Mouse (Mus musculus) limb, embryonic 10.5 days (tissue): Measurements from ENCODE around the gene Mrgprg. TPM values are rescaled to one million over a fixed set of nuclear protein-coding genes. Genes with fewer than 3 reads are reported as not detected.

Experiments
- DNase-seq: peaks from one replicate; pipeline ENCODE4 v3.0.0-alpha.2; 2017; ENCODE audit warnings: low spot score
- H3K27ac ChIP-seq: fragments of 300-500 bp; sonication (generic); 2 replicates; pipeline ENCODE4 v1.5.1; 2016; ENCODE audit warnings: mild to moderate bottlenecking
- H3K27me3 ChIP-seq: fragments of 300-500 bp; sonication (generic); 2 replicates; pipeline ENCODE4 v1.6.1; 2016; ENCODE audit warnings: low read depth, mild to moderate bottlenecking; ENCODE audit not compliant: poor library complexity, severe bottlenecking
- H3K36me3 ChIP-seq: fragments of 300-500 bp; sonication (generic); 2 replicates; pipeline ENCODE4 v1.6.1; 2016; ENCODE audit warnings: mild to moderate bottlenecking, moderate library complexity
- H3K4me1 ChIP-seq: fragments of 300-500 bp; sonication (generic); 2 replicates; pipeline ENCODE4 v1.6.1; 2016
- H3K4me3 ChIP-seq: fragments of 300-500 bp; sonication (generic); 2 replicates; pipeline ENCODE4 v1.5.1; 2016; ENCODE audit warnings: mild to moderate bottlenecking, moderate library complexity
- H3K9me3 ChIP-seq: fragments of 300-500 bp; sonication (generic); replicated peaks from 2 replicates; pipeline ENCODE4 v1.6.1; 2016; ENCODE audit warnings: mild to moderate bottlenecking
- WGBS: fragments of 180-500 bp; shearing (Covaris S2); methylation state at CpG from one replicate; pipeline ENCODE4 v1.1.7; 2016; 5-methylcytosine and 5-hydroxymethylcytosine counted together
- polyA plus RNA-seq: library from polyadenylated mRNA; unstranded; fragments of >200 nt; fragmentation: Nextera tagmentation; extraction: Ambion mirVana; gene quantifications from 2 replicates; pipeline ENCODE4 v1.2.1, GENCODE M21; 2016

The Mrgprg gene
- polyA plus RNA-seq, 1 experiment from 2014 or later, result not detected

DNA sequence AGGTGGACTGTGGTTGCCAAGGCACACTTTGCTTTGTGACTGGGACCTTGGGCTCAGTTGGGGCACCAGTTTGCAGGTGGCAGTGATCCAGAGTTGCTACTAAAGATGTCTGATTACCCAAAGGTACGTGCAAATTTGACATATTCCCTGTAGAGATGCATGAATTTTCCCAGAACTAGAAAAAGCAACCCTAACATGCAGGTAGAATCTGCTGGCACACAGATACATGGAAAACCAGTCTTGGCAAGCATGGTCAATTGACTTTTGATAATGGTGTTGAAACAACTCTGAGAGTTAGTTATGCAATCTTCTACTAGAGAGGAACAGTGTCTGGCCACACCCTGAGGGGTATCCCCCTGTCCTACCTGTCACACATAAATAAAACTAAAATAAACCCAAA, 15.4 kb downstream of the Mrgprg start:
- no peak for DNase-seq
- peaks cover 36% of the 10 kb centered on the region for H3K27me3 ChIP-seq
- no peaks in the 10 kb centered on the region for H3K36me3 ChIP-seq
- H3K9me3 ChIP-seq, result no peaks in the 10 kb centered on the region
- H3K27ac ChIP-seq, result no peak overlapping the region
- no peak overlapping the region for H3K4me3 ChIP-seq
- 76% methylated on average over 1 of the region's 1 CpGs for WGBS
- peaks cover 17% of the 10 kb centered on the region for H3K4me1 ChIP-seq

- H3K27me3 ChIP-seq, result peaks cover 14% of the 10 kb centered on the region
- H3K36me3 ChIP-seq, result no peaks in the 10 kb centered on the region
- 73% methylated on average over 3 of the region's 3 CpGs for WGBS
- H3K4me3 ChIP-seq, result no peak overlapping the region
- no peaks in the 10 kb centered on the region for H3K9me3 ChIP-seq
- no peak for DNase-seq
- H3K4me1 ChIP-seq, result peaks cover 12% of the 10 kb centered on the region
- peak overlapping the region; percentile 76; the same call in 1 of the 2 replicates for H3K27ac ChIP-seq
Measured at GRCm38 (mm10) chr7:143749045-143749444, 17.7 kb downstream of the Mrgprg start.

- H3K27me3 ChIP-seq, result peaks cover 13% of the 10 kb centered on the region
- DNase-seq, result peak; percentile 92
- H3K4me3 ChIP-seq, result peak overlapping the region; percentile 39
- no peaks in the 10 kb centered on the region for H3K36me3 ChIP-seq
- no peaks in the 10 kb centered on the region for H3K9me3 ChIP-seq
- peak overlapping the region; percentile 76 for H3K27ac ChIP-seq
- peaks cover 12% of the 10 kb centered on the region for H3K4me1 ChIP-seq
- 4% methylated on average over 16 of the region's 16 CpGs for WGBS
Measured at GRCm38 (mm10) chr7:143748041-143748868, 18.5 kb downstream of the Mrgprg start.

GRCm38 (mm10) chr7:143740653-143741052, 26.1 kb downstream of the Mrgprg start:
- Histone ChIP-seq H3K9me3 (no peaks in the 10 kb centered on the region), H3K27me3 (peaks cover 24% of the 10 kb centered on the region), H3K36me3 (no peaks in the 10 kb centered on the region), H3K4me3 (peak overlapping the region; percentile 75), H3K27ac (peak overlapping the region; percentile 88), H3K4me1 (peaks cover 34% of the 10 kb centered on the region)
- 13% methylated on average over 2 of the region's 2 CpGs for WGBS
- no peak for DNase-seq

DNA sequence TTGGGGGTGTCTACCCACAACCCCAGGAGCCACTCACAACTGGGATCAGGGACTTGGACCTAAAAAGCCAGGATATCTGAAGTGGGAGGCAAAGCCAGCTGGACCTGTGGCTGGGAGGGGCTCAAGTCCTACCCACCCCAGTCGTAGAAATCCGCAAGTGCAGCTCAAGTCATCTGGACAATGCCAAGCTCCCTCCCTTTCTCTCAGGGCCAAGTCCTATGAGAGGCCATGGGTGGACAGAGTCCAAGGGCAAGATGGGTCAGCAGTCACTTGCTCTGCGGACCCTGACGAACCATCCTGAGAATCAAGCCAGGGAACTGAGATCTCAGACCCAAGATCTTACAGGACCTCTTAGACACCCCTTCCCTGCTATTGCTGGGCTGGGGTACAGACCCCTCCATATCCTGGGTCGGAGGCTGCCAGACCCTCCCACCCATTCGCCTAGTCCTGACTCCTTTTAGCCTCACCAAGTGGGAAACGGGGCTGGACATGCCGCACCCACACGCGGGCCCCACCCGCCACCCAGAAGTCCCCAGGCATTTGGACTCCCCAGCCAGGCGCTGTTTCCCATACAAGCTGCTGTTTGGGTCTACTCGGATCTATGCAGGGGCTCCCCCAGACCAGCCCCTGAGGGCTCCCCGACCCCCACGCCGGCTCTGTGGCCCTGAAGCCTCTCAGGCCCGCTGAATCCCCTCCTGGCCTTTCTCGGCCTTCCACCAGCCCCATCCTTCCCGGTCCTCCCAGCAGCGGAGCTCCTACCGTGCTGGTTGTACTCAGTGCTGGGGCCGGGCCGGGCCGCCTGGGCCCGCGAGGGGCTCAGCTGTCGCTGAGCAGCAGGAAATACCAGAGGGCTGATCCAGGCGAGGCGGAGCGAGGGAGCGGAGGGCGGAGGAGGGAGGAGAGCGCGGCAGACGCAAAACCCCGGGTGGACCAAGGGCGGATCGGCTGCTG, 27.0 kb downstream of the Mrgprg start:
- no peaks in the 10 kb centered on the region for H3K36me3 ChIP-seq
- no peaks in the 10 kb centered on the region for H3K9me3 ChIP-seq
- H3K4me3 ChIP-seq, result peak overlapping the region; percentile 75
- DNase-seq, result peak; percentile 87
- 3% methylated on average over 38 of the region's 38 CpGs for WGBS
- H3K27ac ChIP-seq, result peak overlapping the region; percentile 88
- H3K27me3 ChIP-seq, result peaks cover 24% of the 10 kb centered on the region
- peaks cover 34% of the 10 kb centered on the region for H3K4me1 ChIP-seq

DNA sequence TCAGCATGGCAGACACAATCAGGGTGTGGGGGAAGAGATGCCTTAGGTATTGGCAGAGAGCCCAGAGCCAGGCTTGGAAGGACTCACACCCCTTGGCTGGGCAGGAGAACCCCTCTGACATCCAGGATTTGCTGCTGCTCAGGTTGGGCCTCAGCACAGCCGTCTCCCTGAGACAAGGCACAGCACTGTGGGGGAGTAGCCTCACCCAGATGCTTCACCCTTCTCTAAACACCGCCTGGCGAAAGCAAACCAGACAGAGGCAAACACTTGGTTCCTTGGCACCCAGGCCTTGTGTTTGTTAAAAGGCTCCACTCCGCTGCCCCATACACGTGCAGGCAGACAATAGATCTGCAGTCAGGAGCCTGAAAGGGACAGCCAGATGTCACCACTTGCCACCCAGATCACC, 28.2 kb downstream of the Mrgprg start:
- Histone ChIP-seq H3K36me3 (0 out of 2 replicates have a peak, but pooled peaks cover 3% of the 10 kb centered on the region), H3K27ac (peak overlapping the region; percentile 88; the same call in 1 of the 2 replicates), H3K4me3 (0 out of 2 replicates have a peak overlapping the region, but pooled peaks have one; percentile 75), H3K9me3 (no peaks in the 10 kb centered on the region), H3K4me1 (peaks cover 34% of the 10 kb centered on the region), H3K27me3 (peaks cover 24% of the 10 kb centered on the region)
- DNase-seq, result no peak
- 47% methylated on average over 5 of the region's 5 CpGs for WGBS

GRCm38 (mm10) chr7:143738194-143738593, 28.6 kb downstream of the Mrgprg start:
- Histone ChIP-seq H3K4me1 (peaks cover 34% of the 10 kb centered on the region), H3K4me3 (no peak overlapping the region), H3K36me3 (0 out of 2 replicates have a peak, but pooled peaks cover 3% of the 10 kb centered on the region), H3K27ac (peak overlapping the region; percentile 88; the same call in 1 of the 2 replicates), H3K27me3 (peaks cover 24% of the 10 kb centered on the region), H3K9me3 (no peaks in the 10 kb centered on the region)
- DNase-seq, result no peak
- 78% methylated on average over 6 of the region's 6 CpGs for WGBS

DNA sequence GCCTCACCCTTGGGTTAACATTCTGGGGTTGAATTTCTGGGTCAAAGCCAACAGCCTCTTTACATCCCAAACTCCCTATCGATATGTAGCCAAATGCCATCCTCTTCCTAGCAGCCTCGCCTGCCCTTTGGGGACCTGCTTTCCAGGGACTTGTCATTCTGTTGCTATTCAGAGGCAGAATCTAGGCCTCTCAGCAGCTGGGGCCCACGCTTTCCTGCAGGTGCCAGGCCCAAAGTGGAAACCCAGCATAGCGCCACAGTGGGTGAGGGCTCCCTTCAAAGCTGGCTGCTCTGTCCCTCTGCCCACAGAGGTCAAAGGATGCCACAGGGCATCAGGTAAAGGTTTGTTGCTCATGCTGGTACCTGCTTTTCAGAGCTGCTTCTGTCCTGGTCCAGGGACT, 33.0 kb downstream of the Mrgprg start:
- Histone ChIP-seq H3K27ac (no peak overlapping the region), H3K9me3 (no peaks in the 10 kb centered on the region), H3K4me3 (no peak overlapping the region), H3K27me3 (no peaks in the 10 kb centered on the region), H3K36me3 (0 out of 2 replicates have a peak, but pooled peaks cover 6% of the 10 kb centered on the region), H3K4me1 (peaks cover 31% of the 10 kb centered on the region)
- 92% methylated on average over 4 of the region's 4 CpGs for WGBS
- DNase-seq, result no peak

DNA sequence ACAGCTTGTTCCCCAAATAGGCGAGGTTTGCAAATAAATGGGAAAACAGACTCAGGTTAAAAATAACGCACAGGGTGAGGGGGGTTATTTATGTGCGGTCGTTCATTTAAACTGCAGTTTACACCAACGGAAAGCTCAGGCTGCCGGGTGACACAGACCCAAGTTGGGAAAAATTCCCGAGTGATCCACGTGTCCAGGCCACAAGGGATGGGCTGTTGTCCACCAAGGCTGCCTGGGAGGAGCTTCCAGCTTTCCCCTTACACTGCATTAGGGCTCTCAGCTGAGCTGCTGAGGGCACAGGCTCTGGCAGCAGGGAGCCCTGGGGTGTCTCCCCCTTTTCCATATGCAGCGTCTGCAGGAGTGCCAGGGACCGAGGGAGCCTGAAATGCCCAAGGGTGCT, 36.9 kb downstream of the Mrgprg start:
- DNase-seq, result no peak
- Histone ChIP-seq H3K4me1 (peaks cover 20% of the 10 kb centered on the region), H3K9me3 (no peaks in the 10 kb centered on the region), H3K4me3 (no peak overlapping the region), H3K27ac (peak overlapping the region; percentile 58), H3K36me3 (0 out of 2 replicates have a peak, but pooled peaks cover 9% of the 10 kb centered on the region), H3K27me3 (no peaks in the 10 kb centered on the region)
- 72% methylated on average over 10 of the region's 10 CpGs for WGBS

DNA sequence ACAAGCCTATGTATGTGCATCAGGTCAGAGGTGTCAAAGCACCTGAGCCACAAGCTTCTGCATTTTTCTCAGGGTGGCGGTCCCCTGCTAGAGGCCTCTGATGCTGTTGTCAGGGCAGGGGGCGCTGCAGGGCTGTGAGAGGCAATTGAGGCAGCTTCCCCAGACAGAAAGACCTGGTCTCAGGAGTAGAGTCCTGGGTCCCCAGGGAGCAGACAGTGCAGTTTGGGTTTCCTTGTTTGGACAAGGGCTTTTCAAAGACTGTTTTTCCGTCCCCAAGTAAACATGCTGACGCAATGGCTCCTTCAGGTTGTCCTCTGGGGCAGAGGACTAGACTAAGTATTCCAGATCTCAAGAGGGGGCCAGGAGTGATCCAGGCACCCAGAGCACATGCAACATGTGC, 40.4 kb downstream of the Mrgprg start:
- H3K9me3 ChIP-seq, result no peaks in the 10 kb centered on the region
- 81% methylated on average over 4 of the region's 4 CpGs for WGBS
- peaks cover 19% of the 10 kb centered on the region for H3K4me1 ChIP-seq
- H3K36me3 ChIP-seq, result 0 out of 2 replicates have a peak, but pooled peaks cover 3% of the 10 kb centered on the region
- H3K27me3 ChIP-seq, result no peaks in the 10 kb centered on the region
- H3K4me3 ChIP-seq, result no peak overlapping the region
- no peak overlapping the region for H3K27ac ChIP-seq
- no peak for DNase-seq

GRCm38 (mm10) chr7:143723841-143724240, 43.0 kb downstream of the Mrgprg start:
- no peak overlapping the region for H3K4me3 ChIP-seq
- no peak for DNase-seq
- 88% methylated on average over 4 of the region's 4 CpGs for WGBS
- H3K4me1 ChIP-seq, result peaks cover 5% of the 10 kb centered on the region; the same call in 1 of the 2 replicates
- no peak overlapping the region for H3K27ac ChIP-seq
- H3K36me3 ChIP-seq, result 0 out of 2 replicates have a peak, but pooled peaks cover 3% of the 10 kb centered on the region
- H3K9me3 ChIP-seq, result no peaks in the 10 kb centered on the region
- no peaks in the 10 kb centered on the region for H3K27me3 ChIP-seq

DNA sequence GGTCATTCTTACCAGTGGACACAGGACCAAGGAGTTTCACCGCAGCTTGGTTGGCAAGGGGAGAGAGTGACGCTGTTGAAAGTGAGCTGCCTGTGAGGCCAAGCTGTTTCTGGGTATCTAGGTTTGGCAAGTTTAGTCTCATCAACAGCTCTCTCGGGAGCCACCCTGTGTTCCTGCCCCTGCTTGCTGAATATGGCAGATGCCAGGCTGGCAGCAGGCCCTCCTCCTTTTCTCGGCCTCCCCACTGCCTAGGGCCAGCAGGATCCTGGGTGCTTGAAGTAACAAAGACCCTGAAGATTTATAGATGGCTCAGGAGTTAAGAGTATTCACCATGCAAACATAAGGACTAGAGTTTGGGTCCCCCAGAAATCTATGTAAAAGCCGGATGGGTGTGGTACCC, 44.1 kb downstream of the Mrgprg start:
- no peak overlapping the region for H3K4me3 ChIP-seq
- peaks cover 5% of the 10 kb centered on the region; the same call in 1 of the 2 replicates for H3K4me1 ChIP-seq
- H3K27ac ChIP-seq, result no peak overlapping the region
- H3K27me3 ChIP-seq, result no peaks in the 10 kb centered on the region
- DNase-seq, result no peak
- H3K9me3 ChIP-seq, result no peaks in the 10 kb centered on the region
- H3K36me3 ChIP-seq, result 0 out of 2 replicates have a peak, but pooled peaks cover 3% of the 10 kb centered on the region
- WGBS, result 91% methylated on average over 5 of the region's 5 CpGs
